Mouse (Mus musculus): ENCODE results near the gene Ranbp1. TPM values are rescaled to one million over a fixed set of nuclear protein-coding genes. Genes with fewer than 3 reads are reported as not detected.
A peak's percentile ranks its signal among the peaks of the same experiment; 100 is the strongest.

Gene Ranbp1
- polyA plus RNA-seq, 1 experiment from 2014 or later: 415 TPM

- no peaks in the 10 kb centered on the region for H3K9me3 ChIP-seq (ENCODE audit: control insufficient read depth, low read length)
- peaks cover 60% of the 10 kb centered on the region for H3K36me3 ChIP-seq (replicated peaks; ENCODE audit: control insufficient read depth, insufficient read depth)
- H3K4me2 ChIP-seq (replicated peaks): no peak overlapping the region
- 94% methylated on average over 20 of the region's 20 CpGs for WGBS
- no peak overlapping the region for H3K4me3 ChIP-seq (replicated peaks; ENCODE audit: low read length)
- no peak overlapping the region for H3K9ac ChIP-seq
- ATAC-seq (ENCODE audit: low FRiP score) (no peak), DNase-seq (ENCODE audit: low spot score) (no peak)
- peaks cover 3% of the 10 kb centered on the region; the same call in 1 of the 2 replicates for H3K4me1 ChIP-seq (replicated peaks; ENCODE audit: control insufficient read depth, insufficient read depth, low read length)
- no peak overlapping the region for H3K27ac ChIP-seq
- no peaks in the 10 kb centered on the region for H3K27me3 ChIP-seq (ENCODE audit: control insufficient read depth, insufficient read depth, low read length)
Observed at GRCm38 (mm10) chr16:18227897-18228422, 20.6 kb downstream of the Ranbp1 start.

GRCm38 (mm10) chr16:18227187-18227586 lies 21.3 kb downstream of the Ranbp1 start:
- peaks cover 67% of the 10 kb centered on the region for H3K36me3 ChIP-seq (replicated peaks; ENCODE audit: control insufficient read depth, insufficient read depth)
- no peak overlapping the region for H3K27ac ChIP-seq
- H3K4me1 ChIP-seq (replicated peaks; ENCODE audit: control insufficient read depth, insufficient read depth, low read length): peaks cover 3% of the 10 kb centered on the region; the same call in 1 of the 2 replicates
- H3K4me3 ChIP-seq (replicated peaks; ENCODE audit: low read length): no peak overlapping the region
- no peaks in the 10 kb centered on the region for H3K9me3 ChIP-seq (ENCODE audit: control insufficient read depth, low read length)
- H3K27me3 ChIP-seq (ENCODE audit: control insufficient read depth, insufficient read depth, low read length): no peaks in the 10 kb centered on the region
- ATAC-seq (ENCODE audit: low FRiP score) (no peak), DNase-seq (ENCODE audit: low spot score) (no peak)
- no peak overlapping the region for H3K4me2 ChIP-seq (replicated peaks)
- no peak overlapping the region for H3K9ac ChIP-seq
- 93% methylated on average over 13 of the region's 13 CpGs for WGBS

GRCm38 (mm10) chr16:18222188-18222587 lies 26.3 kb downstream of the Ranbp1 start:
- Histone ChIP-seq H3K36me3 (replicated peaks; ENCODE audit: control insufficient read depth, insufficient read depth) (peaks cover 62% of the 10 kb centered on the region), H3K9ac (no peak overlapping the region), H3K4me2 (replicated peaks) (no peak overlapping the region), H3K4me1 (replicated peaks; ENCODE audit: control insufficient read depth, insufficient read depth, low read length) (peaks cover 13% of the 10 kb centered on the region), H3K27ac (no peak overlapping the region), H3K27me3 (ENCODE audit: control insufficient read depth, insufficient read depth, low read length) (no peaks in the 10 kb centered on the region), H3K9me3 (ENCODE audit: control insufficient read depth, low read length) (no peaks in the 10 kb centered on the region), H3K4me3 (replicated peaks; ENCODE audit: low read length) (no peak overlapping the region)
- ATAC-seq (ENCODE audit: low FRiP score) (no peak), DNase-seq (ENCODE audit: low spot score) (no peak)
- 84% methylated on average over 11 of the region's 11 CpGs for WGBS

- no peak for DNase-seq (ENCODE audit: low spot score)
- no peak for ATAC-seq (ENCODE audit: low FRiP score)
- Histone ChIP-seq H3K27me3 (ENCODE audit: control insufficient read depth, insufficient read depth, low read length) (no peaks in the 10 kb centered on the region), H3K4me1 (replicated peaks; ENCODE audit: control insufficient read depth, insufficient read depth, low read length) (peaks cover 13% of the 10 kb centered on the region), H3K27ac (no peak overlapping the region), H3K4me3 (replicated peaks; ENCODE audit: low read length) (no peak overlapping the region), H3K4me2 (replicated peaks) (no peak overlapping the region), H3K9me3 (ENCODE audit: control insufficient read depth, low read length) (no peaks in the 10 kb centered on the region), H3K36me3 (replicated peaks; ENCODE audit: control insufficient read depth, insufficient read depth) (peaks cover 57% of the 10 kb centered on the region), H3K9ac (no peak overlapping the region)
- 74% methylated on average over 11 of the region's 11 CpGs for WGBS
Observed at GRCm38 (mm10) chr16:18221543-18221898, 27.0 kb downstream of the Ranbp1 start.

- H3K9ac ChIP-seq: no peak overlapping the region
- H3K4me1 ChIP-seq (replicated peaks; ENCODE audit: control insufficient read depth, insufficient read depth, low read length): peaks cover 17% of the 10 kb centered on the region
- DNase-seq (ENCODE audit: low spot score) (no peak), ATAC-seq (ENCODE audit: low FRiP score) (no peak; the same call in 1 of the 2 replicates)
- H3K27ac ChIP-seq: no peak overlapping the region
- WGBS: 88% methylated on average over 6 of the region's 6 CpGs
- H3K9me3 ChIP-seq (ENCODE audit: control insufficient read depth, low read length): no peaks in the 10 kb centered on the region
- no peak overlapping the region for H3K4me3 ChIP-seq (replicated peaks; ENCODE audit: low read length)
- no peaks in the 10 kb centered on the region for H3K27me3 ChIP-seq (ENCODE audit: control insufficient read depth, insufficient read depth, low read length)
- no peak overlapping the region for H3K4me2 ChIP-seq (replicated peaks)
- H3K36me3 ChIP-seq (replicated peaks; ENCODE audit: control insufficient read depth, insufficient read depth): peaks cover 52% of the 10 kb centered on the region
Observed at GRCm38 (mm10) chr16:18220856-18221542, 27.5 kb downstream of the Ranbp1 start.

GRCm38 (mm10) chr16:18220001-18220400 lies 28.5 kb downstream of the Ranbp1 start:
- peaks cover 26% of the 10 kb centered on the region for H3K4me1 ChIP-seq (replicated peaks; ENCODE audit: control insufficient read depth, insufficient read depth, low read length)
- no peak overlapping the region for H3K9ac ChIP-seq
- H3K36me3 ChIP-seq (replicated peaks; ENCODE audit: control insufficient read depth, insufficient read depth): peaks cover 42% of the 10 kb centered on the region
- no peaks in the 10 kb centered on the region for H3K27me3 ChIP-seq (ENCODE audit: control insufficient read depth, insufficient read depth, low read length)
- H3K4me3 ChIP-seq (replicated peaks; ENCODE audit: low read length): no peak overlapping the region
- no peaks in the 10 kb centered on the region for H3K9me3 ChIP-seq (ENCODE audit: control insufficient read depth, low read length)
- 58% methylated on average over 8 of the region's 8 CpGs for WGBS
- no peak overlapping the region for H3K27ac ChIP-seq
- DNase-seq (ENCODE audit: low spot score) (no peak), ATAC-seq (ENCODE audit: low FRiP score) (0 out of 2 replicates have a peak, but pooled peaks have one; percentile 26)
- H3K4me2 ChIP-seq (replicated peaks): no peak overlapping the region

GRCm38 (mm10) chr16:18218580-18218996 lies 29.9 kb downstream of the Ranbp1 start:
- H3K4me1 ChIP-seq (replicated peaks; ENCODE audit: control insufficient read depth, insufficient read depth, low read length): peaks cover 39% of the 10 kb centered on the region
- peaks cover 27% of the 10 kb centered on the region for H3K36me3 ChIP-seq (replicated peaks; ENCODE audit: control insufficient read depth, insufficient read depth)
- no peak overlapping the region for H3K27ac ChIP-seq
- no peaks in the 10 kb centered on the region for H3K9me3 ChIP-seq (ENCODE audit: control insufficient read depth, low read length)
- no peak overlapping the region for H3K4me2 ChIP-seq (replicated peaks)
- DNase-seq (ENCODE audit: low spot score): no peak
- ATAC-seq (ENCODE audit: low FRiP score): no peak
- H3K9ac ChIP-seq: no peak overlapping the region
- WGBS: 83% methylated on average over 9 of the region's 9 CpGs
- H3K4me3 ChIP-seq (replicated peaks; ENCODE audit: low read length): no peak overlapping the region
- H3K27me3 ChIP-seq (ENCODE audit: control insufficient read depth, insufficient read depth, low read length): no peaks in the 10 kb centered on the region

GRCm38 (mm10) chr16:18217579-18217978 lies 31.0 kb downstream of the Ranbp1 start, which contains the start of gene Ccdc188:
TSS of gene Ccdc188 (plus strand) at chr16:18217879.
- ATAC-seq (ENCODE audit: low FRiP score) (no peak), DNase-seq (ENCODE audit: low spot score) (no peak)
- no peak within 1 kb of the TSS for H3K4me2 ChIP-seq (replicated peaks)
- no peaks in the 10 kb centered on the region for H3K27me3 ChIP-seq (ENCODE audit: control insufficient read depth, insufficient read depth, low read length)
- 90% methylated on average over 4 of the region's 4 CpGs for WGBS
- no peak within 1 kb of the TSS; the same call in 1 of the 2 replicates for H3K9ac ChIP-seq
- H3K36me3 ChIP-seq (replicated peaks; ENCODE audit: control insufficient read depth, insufficient read depth): peaks cover 17% of the 10 kb centered on the region
- no peaks in the 10 kb centered on the region for H3K9me3 ChIP-seq (ENCODE audit: control insufficient read depth, low read length)
- H3K4me1 ChIP-seq (replicated peaks; ENCODE audit: control insufficient read depth, insufficient read depth, low read length): peaks cover 47% of the 10 kb centered on the region
- no peak within 1 kb of the TSS for H3K27ac ChIP-seq
- H3K4me3 ChIP-seq (replicated peaks; ENCODE audit: low read length): no peak within 1 kb of the TSS

- Histone ChIP-seq H3K4me1 (replicated peaks; ENCODE audit: control insufficient read depth, insufficient read depth, low read length) (peaks cover 51% of the 10 kb centered on the region), H3K4me3 (replicated peaks; ENCODE audit: low read length) (peak overlapping the region; percentile 26), H3K9me3 (ENCODE audit: control insufficient read depth, low read length) (no peaks in the 10 kb centered on the region), H3K4me2 (replicated peaks) (peak overlapping the region; percentile 53), H3K27me3 (ENCODE audit: control insufficient read depth, insufficient read depth, low read length) (no peaks in the 10 kb centered on the region), H3K36me3 (replicated peaks; ENCODE audit: control insufficient read depth, insufficient read depth) (no peaks in the 10 kb centered on the region), H3K9ac (peak overlapping the region; percentile 53), H3K27ac (peak overlapping the region; percentile 92)
- DNase-seq (ENCODE audit: low spot score) (peak; percentile 29), ATAC-seq (ENCODE audit: low FRiP score) (no peak)
- 45% methylated on average over 7 of the region's 7 CpGs for WGBS
Observed at GRCm38 (mm10) chr16:18214858-18215257, 33.7 kb downstream of the Ranbp1 start.
